Mouse (Mus musculus) left cerebral cortex, postnatal 10 days (tissue): ENCODE data around the gene Capn15. TPM values are rescaled to one million over a fixed set of nuclear protein-coding genes. Genes with fewer than 3 reads are reported as not detected.

Source experiments
- DNase-seq, 2 experiments: peaks; one replicate each; pipeline ENCODE4 v3.0.0; 2021 to 2022; ENCODE audit warnings: low spot score in 2 of 2, mixed read lengths in 1 of 2; ENCODE audit errors: extremely low spot score in 1 of 2
- intact Hi-C: fragments of 180-260 bp; cut with DNase I; formaldehyde crosslinking; loops from one replicate; pipeline ENCODE4 v1.15.1; 2025
- total RNA-seq, 2 experiments: library from RNA; stranded (reverse); gene quantifications; 2 replicates each; pipeline ENCODE4 v1.2.3; 2021

Capn15 gene
- total RNA-seq, 2 experiments from 2014 or later: 41.5 to 42.5 TPM

- DNase-seq: no peak
These were observed 19.1 kb upstream of the Capn15 start for GRCm38 (mm10) chr17:26004711-26005110.

GRCm38 (mm10) chr17:26003864-26004263 is 18.3 kb upstream of the Capn15 start:
- intact Hi-C loops: no loop called here
- no peak for DNase-seq

More at GRCm38 (mm10) chr17:26004711-26005110, 19.1 kb upstream of the Capn15 start:
- intact Hi-C loops: no loop called here

GRCm38 (mm10) chr17:25998425-25998824 is 12.8 kb upstream of the Capn15 start:
- intact Hi-C loops: no loop called here
- DNase-seq: no peak

GRCm38 (mm10) chr17:25993489-25993888 is 7.9 kb upstream of the Capn15 start:
- no peak for DNase-seq
- intact Hi-C loops: no loop called here

GRCm38 (mm10) chr17:25992274-25992673 is 6.7 kb upstream of the Capn15 start:
- DNase-seq: no peak

DNA sequence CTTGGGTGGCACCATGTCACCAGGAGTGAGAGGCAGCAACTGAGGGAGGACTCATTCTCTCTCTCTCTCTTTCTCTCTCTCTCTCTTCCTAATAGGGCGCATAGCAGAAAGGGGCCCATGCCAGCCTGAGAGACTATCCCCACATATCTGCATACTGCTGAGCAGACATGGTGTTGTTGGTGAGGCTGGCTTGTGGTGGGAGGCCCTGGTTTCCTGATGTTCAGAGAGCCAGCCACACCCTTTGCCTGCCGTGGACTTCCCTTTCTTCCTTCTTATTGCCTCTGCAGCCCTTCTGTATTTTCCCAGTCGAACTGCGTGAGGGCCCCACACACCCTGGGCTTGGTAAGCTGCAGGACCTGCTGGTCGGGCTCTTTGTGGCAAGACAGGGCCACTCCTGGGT is 4.7 kb upstream of the Capn15 start:
- intact Hi-C loops: no loop called here
- no peak for DNase-seq

More at GRCm38 (mm10) chr17:25992274-25992673, 6.7 kb upstream of the Capn15 start:
- intact Hi-C loops: no loop called here

DNA sequence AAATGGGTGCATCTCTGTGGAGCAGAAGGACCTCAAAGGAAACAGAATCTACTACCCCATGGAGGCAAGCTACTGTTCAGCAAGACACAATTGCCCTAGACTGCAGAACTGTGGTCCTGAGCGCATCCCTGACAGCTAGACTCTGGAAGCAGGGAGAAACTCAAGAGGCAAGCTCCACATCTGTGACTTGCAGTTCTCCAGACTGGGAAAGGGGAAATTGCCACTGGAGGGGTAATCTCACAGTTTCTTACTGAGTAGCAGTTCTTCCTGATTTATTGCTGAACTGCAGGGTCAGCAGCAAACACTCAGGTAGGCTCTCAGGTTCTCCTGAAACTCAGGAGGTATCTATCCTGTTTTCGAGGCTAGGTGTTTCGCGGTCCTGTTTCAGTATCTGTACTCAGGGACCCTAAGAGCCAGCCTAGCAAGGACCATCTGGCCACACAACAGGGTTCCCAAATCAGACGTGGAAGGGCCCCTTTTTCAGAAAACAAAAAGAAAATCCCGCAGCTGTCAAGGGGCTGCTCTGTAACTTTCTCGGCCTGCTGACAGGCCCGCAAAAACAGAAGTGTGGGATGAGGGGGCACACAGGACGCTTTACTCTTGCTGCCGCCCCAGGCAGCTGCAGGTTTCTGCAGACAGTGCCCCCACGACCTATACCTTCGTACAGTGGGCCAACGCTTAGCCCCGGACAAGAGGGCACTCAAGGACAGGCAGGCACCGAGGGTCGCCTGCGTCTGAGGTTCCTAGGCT is 865 bp downstream of the Capn15 start:
- intact Hi-C loops: loop anchor here (5.0 kb wide), 1 partner anchor 92 kb away; no protein-coding TSS in a partner anchor
- no peak for DNase-seq

GRCm38 (mm10) chr17:25984066-25984465 is 1.5 kb downstream of the Capn15 start:
- no peak for DNase-seq
- intact Hi-C loops: no loop called here

DNA sequence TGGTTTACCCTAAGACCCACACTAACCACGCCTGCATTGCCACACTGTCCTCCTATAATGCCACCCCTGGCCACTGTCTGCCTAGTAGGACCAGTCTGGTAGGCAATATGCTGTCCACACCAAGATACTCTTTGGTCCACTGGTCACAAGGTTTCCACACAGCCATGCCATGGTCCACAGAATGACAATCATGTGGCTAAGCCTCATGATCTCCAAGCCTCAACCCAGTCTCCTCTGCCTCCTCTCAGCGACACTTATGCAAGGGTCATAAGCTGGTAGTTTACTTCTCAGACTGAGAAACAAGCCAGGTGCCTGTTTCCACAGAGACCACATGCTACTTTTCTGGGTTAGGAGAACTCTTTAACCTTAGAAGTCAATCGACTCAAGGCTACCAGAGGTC is 2.7 kb downstream of the Capn15 start:
- no peak for DNase-seq
- intact Hi-C loops: no loop called here

GRCm38 (mm10) chr17:25980854-25981253 is 4.7 kb downstream of the Capn15 start:
- DNase-seq: peak in 1 of 2 experiments; percentile 35
- intact Hi-C loops: no loop called here

DNA sequence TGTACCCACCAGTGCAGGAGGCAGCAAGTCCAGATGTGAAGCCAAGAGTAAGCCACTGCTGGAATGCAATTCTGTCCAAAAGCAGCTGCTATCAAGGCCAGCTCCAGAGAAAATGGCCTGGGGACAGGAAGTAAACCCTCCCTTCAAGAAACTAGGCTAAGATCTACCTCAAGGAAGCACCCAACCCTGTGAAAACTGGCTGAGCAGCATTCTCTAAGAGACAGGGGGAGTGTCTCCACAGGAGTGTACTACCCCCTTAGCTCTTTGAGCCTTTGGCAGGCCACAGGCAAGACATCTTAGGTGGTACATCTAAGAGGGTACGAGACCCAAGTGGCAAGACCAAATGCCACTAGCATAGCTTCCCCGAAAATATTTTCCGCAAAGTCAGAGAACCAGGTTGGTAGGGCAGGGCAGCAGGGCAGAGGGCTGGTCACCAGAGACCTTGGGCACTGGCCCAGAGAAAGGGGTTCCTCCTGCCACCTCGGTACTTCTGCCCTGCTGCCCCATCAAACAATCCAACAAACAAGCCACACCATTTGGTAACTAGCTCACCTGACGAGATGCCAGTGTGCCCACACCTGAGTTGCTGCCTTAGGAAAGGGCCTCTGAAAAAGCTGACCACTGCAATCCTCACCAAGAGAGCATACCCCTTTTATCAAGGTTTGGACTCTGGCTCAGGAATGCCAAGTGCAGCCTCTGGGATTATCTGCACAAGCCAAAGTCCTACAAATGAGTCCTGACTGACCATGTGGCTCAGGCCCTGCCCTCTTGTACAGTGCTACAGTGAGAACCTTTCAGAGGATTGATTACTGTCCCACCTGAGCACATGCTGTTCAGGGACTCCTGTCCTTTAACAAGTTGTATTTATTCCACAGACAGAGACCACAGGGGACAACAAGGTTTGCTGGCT is 5.5 kb downstream of the Capn15 start:
- no peak for DNase-seq
- intact Hi-C loops: no loop called here

DNA sequence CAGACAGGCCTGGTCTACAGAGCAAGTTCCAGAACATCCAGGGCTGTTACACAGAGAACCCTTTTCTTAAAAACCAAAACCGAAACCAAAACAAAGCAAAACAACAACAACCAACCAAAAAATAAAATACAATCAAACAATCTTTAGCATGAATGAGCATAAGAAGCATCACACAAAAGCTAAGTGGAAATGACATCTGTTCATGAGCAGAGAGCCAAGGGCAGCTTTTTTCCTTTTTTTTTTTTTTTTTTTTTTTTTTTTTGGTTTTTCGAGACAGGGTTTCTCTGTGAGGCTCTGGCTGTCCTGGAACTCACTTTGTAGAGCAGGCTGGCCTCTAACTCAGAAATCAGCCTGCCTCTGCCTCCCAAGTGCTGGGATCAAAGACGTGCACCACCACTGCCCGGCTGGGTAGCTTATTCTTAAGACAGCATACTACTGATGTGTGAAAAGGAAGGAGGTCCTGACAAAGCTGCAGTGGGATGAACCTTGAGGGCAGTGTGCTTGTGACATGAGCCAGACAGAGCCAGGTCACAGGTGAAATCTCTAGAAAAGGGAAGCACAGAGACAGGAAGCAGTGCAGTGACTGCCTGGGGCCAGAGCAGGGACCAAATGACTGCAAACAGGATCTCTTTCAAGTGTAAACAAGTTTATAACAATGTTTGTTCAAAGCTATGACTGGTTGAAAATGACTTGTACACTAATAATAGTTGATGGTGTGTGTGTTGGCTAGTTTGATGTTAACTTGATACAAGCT is 14.5 kb downstream of the Capn15 start:
- intact Hi-C loops: no loop called here
- DNase-seq: no peak

DNA sequence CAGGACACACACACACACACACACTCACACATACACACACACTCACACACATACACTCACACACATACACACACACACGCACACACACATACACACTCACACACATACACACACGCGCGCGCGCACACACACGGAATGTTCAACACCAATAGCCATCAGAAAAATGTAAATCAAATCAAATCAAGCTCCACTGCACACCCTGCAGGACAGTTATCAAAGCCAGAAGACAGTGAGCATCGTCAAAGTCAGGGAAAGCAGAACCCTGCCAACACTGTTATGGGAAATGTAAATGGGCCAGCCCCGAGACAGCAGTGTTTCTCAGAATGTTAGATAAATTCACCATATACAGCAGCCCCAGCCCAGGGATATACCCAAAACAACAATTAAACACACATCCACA is 15.1 kb downstream of the Capn15 start:
- intact Hi-C loops: no loop called here
- no peak for DNase-seq

DNA sequence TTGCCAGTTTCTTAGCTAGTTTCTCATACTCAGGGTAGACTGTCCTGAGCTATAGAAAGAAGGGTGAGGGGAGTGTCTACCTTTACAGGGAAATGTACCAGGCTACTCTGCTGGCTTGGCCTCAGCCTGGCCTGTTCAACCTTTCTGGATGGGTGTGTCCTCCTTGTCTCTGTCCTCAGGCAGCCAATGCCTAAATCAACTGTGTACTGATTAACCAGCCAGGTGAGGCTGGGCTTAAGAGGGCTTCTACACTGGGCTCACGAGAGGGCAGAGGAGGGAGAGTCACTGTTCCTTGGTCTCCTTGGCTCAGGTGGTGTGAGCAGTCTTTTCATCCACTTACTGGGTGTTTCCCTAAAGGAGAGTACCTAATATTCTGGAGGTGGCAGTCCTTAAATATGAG is 17.4 kb downstream of the Capn15 start:
- DNase-seq: no peak
- intact Hi-C loops: no loop called here

DNA sequence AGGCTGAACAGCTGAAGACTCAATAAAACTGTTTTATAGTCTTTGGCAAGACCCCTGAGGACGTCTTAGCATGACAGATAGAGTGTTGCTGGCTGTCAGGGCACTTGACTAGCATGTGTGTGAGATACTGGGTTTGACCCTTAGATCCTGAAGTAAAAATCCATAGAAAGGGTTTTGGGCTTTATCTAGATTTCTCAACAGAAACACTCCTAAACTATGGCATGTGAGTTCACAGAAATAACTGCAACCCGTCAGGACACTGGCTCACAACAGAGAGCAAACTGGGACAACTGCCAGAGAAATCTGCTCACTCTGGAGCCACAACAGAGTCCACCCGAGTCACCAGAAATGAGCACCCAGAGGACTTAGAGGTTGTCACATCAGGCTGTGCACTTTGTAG is 17.9 kb downstream of the Capn15 start:
- no peak for DNase-seq
- intact Hi-C loops: no loop called here

DNA sequence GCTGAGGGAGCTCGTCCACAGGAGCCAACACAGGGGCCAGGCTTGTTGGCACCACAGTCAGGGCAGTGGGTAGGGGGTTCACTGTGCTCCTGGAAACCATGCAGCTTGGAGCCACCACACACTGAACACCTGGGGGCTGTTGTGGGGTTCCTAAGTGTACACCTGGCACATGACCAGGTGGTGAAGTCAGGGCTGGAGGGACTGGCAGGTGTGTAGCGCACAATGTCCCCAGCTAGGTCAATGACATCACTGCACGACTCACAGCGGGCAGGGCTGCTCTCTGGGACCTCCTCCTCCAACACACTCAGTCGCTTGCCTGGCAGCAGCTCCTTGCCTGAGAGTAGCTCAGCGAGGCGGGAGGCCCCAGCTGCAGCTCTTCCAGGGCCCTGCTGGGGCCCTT is 21.3 kb downstream of the Capn15 start:
- peak in 1 of 2 experiments; percentile 21 for DNase-seq
- intact Hi-C loops: no loop called here

GRCm38 (mm10) chr17:25962413-25962905 is 23.1 kb downstream of the Capn15 start:
- intact Hi-C loops: no loop called here
- no peak for DNase-seq

GRCm38 (mm10) chr17:25961566-25961965 is 24.0 kb downstream of the Capn15 start:
- DNase-seq: no peak
- intact Hi-C loops: no loop called here
